Mouse (Mus musculus): ENCODE data around the gene Pm20d2. TPM values are rescaled to one million over a fixed set of nuclear protein-coding genes. Genes with fewer than 3 reads are reported as not detected.

Gene Pm20d2
- polyA plus RNA-seq, 1 experiment from 2014 or later: 1.6 TPM

- 4% methylated on average over 4 of the region's 4 CpGs for WGBS
- H3K27ac ChIP-seq (replicated peaks; ENCODE audit: low read depth, low read length): no peak overlapping the region
- 0 out of 2 replicates have a peak, but pooled peaks have one; percentile 34 for ATAC-seq (ENCODE audit: low read depth)
Observed at GRCm38 (mm10) chr4:33204682-33205081, 15.1 kb upstream of the Pm20d2 start.

GRCm38 (mm10) chr4:33198117-33198516, 8.6 kb upstream of the Pm20d2 start:
- Histone ChIP-seq H3K4me1 (ENCODE audit: control insufficient read depth, insufficient read depth, low read length) (no peaks in the 10 kb centered on the region), H3K27ac (replicated peaks; ENCODE audit: low read depth, low read length) (no peak overlapping the region), H3K36me3 (ENCODE audit: control insufficient read depth, insufficient read depth, low read length) (no peaks in the 10 kb centered on the region), H3K27me3 (replicated peaks; ENCODE audit: control insufficient read depth, insufficient read depth, low read length) (no peaks in the 10 kb centered on the region), H3K9me3 (ENCODE audit: control insufficient read depth, low read length) (no peaks in the 10 kb centered on the region), H3K4me2 (ENCODE audit: low read depth, low read length) (no peak overlapping the region), H3K9ac (ENCODE audit: low read depth, low read length) (no peak overlapping the region), H3K4me3 (ENCODE audit: low read depth, low read length) (no peak overlapping the region)
- ATAC-seq (ENCODE audit: low read depth) (no peak), DNase-seq (ENCODE audit: low spot score) (no peak)
- 14% methylated on average over 2 of the region's 2 CpGs for WGBS

More at GRCm38 (mm10) chr4:33204682-33205081, 15.1 kb upstream of the Pm20d2 start:
- Histone ChIP-seq H3K36me3 (ENCODE audit: control insufficient read depth, insufficient read depth, low read length) (no peaks in the 10 kb centered on the region), H3K9ac (ENCODE audit: low read depth, low read length) (no peak overlapping the region), H3K4me1 (ENCODE audit: control insufficient read depth, insufficient read depth, low read length) (peaks cover 2% of the 10 kb centered on the region; the same call in 1 of the 2 replicates), H3K9me3 (ENCODE audit: control insufficient read depth, low read length) (no peaks in the 10 kb centered on the region), H3K4me3 (ENCODE audit: low read depth, low read length) (no peak overlapping the region), H3K27me3 (replicated peaks; ENCODE audit: control insufficient read depth, insufficient read depth, low read length) (no peaks in the 10 kb centered on the region), H3K4me2 (ENCODE audit: low read depth, low read length) (no peak overlapping the region)
- no peak for DNase-seq (ENCODE audit: low spot score)

- under 1% methylated on average over 43 of the region's 123 CpGs for WGBS
- peak overlapping the region; percentile 85 for H3K4me2 ChIP-seq (ENCODE audit: low read depth, low read length)
Observed at GRCm38 (mm10) chr4:33188781-33189734, 479 bp downstream of the Pm20d2 start.

GRCm38 (mm10) chr4:33188164-33188563, 1.4 kb downstream of the Pm20d2 start:
- Histone ChIP-seq H3K9me3 (ENCODE audit: control insufficient read depth, low read length) (no peaks in the 10 kb centered on the region), H3K27ac (replicated peaks; ENCODE audit: low read depth, low read length) (no peak overlapping the region), H3K4me1 (ENCODE audit: control insufficient read depth, insufficient read depth, low read length) (no peaks in the 10 kb centered on the region), H3K4me3 (ENCODE audit: low read depth, low read length) (peak overlapping the region; percentile 64), H3K9ac (ENCODE audit: low read depth, low read length) (no peak overlapping the region; the same call in 1 of the 2 replicates), H3K36me3 (ENCODE audit: control insufficient read depth, insufficient read depth, low read length) (0 out of 2 replicates have a peak, but pooled peaks cover 3% of the 10 kb centered on the region), H3K4me2 (ENCODE audit: low read depth, low read length) (peak overlapping the region; percentile 85), H3K27me3 (replicated peaks; ENCODE audit: control insufficient read depth, insufficient read depth, low read length) (no peaks in the 10 kb centered on the region)
- WGBS: 17% methylated on average over 9 of the region's 9 CpGs
- DNase-seq (ENCODE audit: low spot score): peak; percentile 83
- peak; percentile 13; the same call in 1 of the 2 replicates for ATAC-seq (ENCODE audit: low read depth)

More at GRCm38 (mm10) chr4:33188781-33189734, 479 bp downstream of the Pm20d2 start:
- Histone ChIP-seq H3K9ac (ENCODE audit: low read depth, low read length) (peak overlapping the region; percentile 73), H3K4me3 (ENCODE audit: low read depth, low read length) (peak overlapping the region; percentile 64), H3K36me3 (ENCODE audit: control insufficient read depth, insufficient read depth, low read length) (0 out of 2 replicates have a peak, but pooled peaks cover 3% of the 10 kb centered on the region), H3K27ac (replicated peaks; ENCODE audit: low read depth, low read length) (peak overlapping the region; percentile 82), H3K4me1 (ENCODE audit: control insufficient read depth, insufficient read depth, low read length) (no peaks in the 10 kb centered on the region), H3K9me3 (ENCODE audit: control insufficient read depth, low read length) (no peaks in the 10 kb centered on the region), H3K27me3 (replicated peaks; ENCODE audit: control insufficient read depth, insufficient read depth, low read length) (no peaks in the 10 kb centered on the region)
- ATAC-seq (ENCODE audit: low read depth): peak; percentile 93
- DNase-seq (ENCODE audit: low spot score): peak; percentile 91

GRCm38 (mm10) chr4:33183477-33183876, 6.1 kb downstream of the Pm20d2 start:
- ATAC-seq (ENCODE audit: low read depth): no peak
- WGBS: 76% methylated on average over 5 of the region's 5 CpGs

GRCm38 (mm10) chr4:33152087-33153038, 37.2 kb downstream of the Pm20d2 start:
- no peak for DNase-seq (ENCODE audit: low spot score)
- Histone ChIP-seq H3K36me3 (ENCODE audit: control insufficient read depth, insufficient read depth, low read length) (no peaks in the 10 kb centered on the region), H3K9me3 (ENCODE audit: control insufficient read depth, low read length) (no peaks in the 10 kb centered on the region), H3K4me3 (ENCODE audit: low read depth, low read length) (no peak overlapping the region), H3K9ac (ENCODE audit: low read depth, low read length) (no peak overlapping the region), H3K4me2 (ENCODE audit: low read depth, low read length) (no peak overlapping the region), H3K27ac (replicated peaks; ENCODE audit: low read depth, low read length) (no peak overlapping the region), H3K4me1 (ENCODE audit: control insufficient read depth, insufficient read depth, low read length) (no peaks in the 10 kb centered on the region), H3K27me3 (replicated peaks; ENCODE audit: control insufficient read depth, insufficient read depth, low read length) (0 out of 2 replicates have a peak, but pooled peaks cover under 1% of the 10 kb centered on the region)
- WGBS: 88% methylated on average over 25 of the region's 26 CpGs
- ATAC-seq (ENCODE audit: low read depth): no peak

More at GRCm38 (mm10) chr4:33183477-33183876, 6.1 kb downstream of the Pm20d2 start:
- no peaks in the 10 kb centered on the region for H3K9me3 ChIP-seq (ENCODE audit: control insufficient read depth, low read length)
- H3K36me3 ChIP-seq (ENCODE audit: control insufficient read depth, insufficient read depth, low read length): 0 out of 2 replicates have a peak, but pooled peaks cover 3% of the 10 kb centered on the region
- H3K27me3 ChIP-seq (replicated peaks; ENCODE audit: control insufficient read depth, insufficient read depth, low read length): no peaks in the 10 kb centered on the region
- H3K4me1 ChIP-seq (ENCODE audit: control insufficient read depth, insufficient read depth, low read length): no peaks in the 10 kb centered on the region
- H3K4me3 ChIP-seq (ENCODE audit: low read depth, low read length): no peak overlapping the region
- no peak overlapping the region for H3K27ac ChIP-seq (replicated peaks; ENCODE audit: low read depth, low read length)
- no peak for DNase-seq (ENCODE audit: low spot score)
- H3K9ac ChIP-seq (ENCODE audit: low read depth, low read length): no peak overlapping the region
- no peak overlapping the region for H3K4me2 ChIP-seq (ENCODE audit: low read depth, low read length)

- peak; percentile 14 for DNase-seq (ENCODE audit: low spot score)
- Histone ChIP-seq H3K27me3 (replicated peaks; ENCODE audit: control insufficient read depth, insufficient read depth, low read length) (0 out of 2 replicates have a peak, but pooled peaks cover 13% of the 10 kb centered on the region), H3K27ac (replicated peaks; ENCODE audit: low read depth, low read length) (no peak overlapping the region), H3K4me1 (ENCODE audit: control insufficient read depth, insufficient read depth, low read length) (no peaks in the 10 kb centered on the region), H3K4me3 (ENCODE audit: low read depth, low read length) (no peak overlapping the region), H3K9ac (ENCODE audit: low read depth, low read length) (no peak overlapping the region), H3K9me3 (ENCODE audit: control insufficient read depth, low read length) (no peaks in the 10 kb centered on the region), H3K4me2 (ENCODE audit: low read depth, low read length) (no peak overlapping the region), H3K36me3 (ENCODE audit: control insufficient read depth, insufficient read depth, low read length) (no peaks in the 10 kb centered on the region)
- no peak for ATAC-seq (ENCODE audit: low read depth)
- WGBS: 55% methylated on average over 7 of the region's 7 CpGs
Observed at GRCm38 (mm10) chr4:33149150-33149549, 40.4 kb downstream of the Pm20d2 start.

- 15% methylated on average over 2 of the region's 2 CpGs for WGBS
- no peak for ATAC-seq (ENCODE audit: low read depth)
- Histone ChIP-seq H3K4me3 (ENCODE audit: low read depth, low read length) (no peak overlapping the region), H3K9me3 (ENCODE audit: control insufficient read depth, low read length) (no peaks in the 10 kb centered on the region), H3K4me1 (ENCODE audit: control insufficient read depth, insufficient read depth, low read length) (no peaks in the 10 kb centered on the region), H3K4me2 (ENCODE audit: low read depth, low read length) (no peak overlapping the region), H3K9ac (ENCODE audit: low read depth, low read length) (no peak overlapping the region), H3K27ac (replicated peaks; ENCODE audit: low read depth, low read length) (no peak overlapping the region), H3K36me3 (ENCODE audit: control insufficient read depth, insufficient read depth, low read length) (no peaks in the 10 kb centered on the region), H3K27me3 (replicated peaks; ENCODE audit: control insufficient read depth, insufficient read depth, low read length) (0 out of 2 replicates have a peak, but pooled peaks cover 13% of the 10 kb centered on the region)
- DNase-seq (ENCODE audit: low spot score): peak; percentile 60
Observed at GRCm38 (mm10) chr4:33147825-33148224, 41.7 kb downstream of the Pm20d2 start.
